Mouse (Mus musculus) cerebral cortex, adult 2 months (tissue): Measurements from ENCODE around the gene Odf3l1.

Source experiments
- WGBS: fragments of 180-500 bp; shearing (Covaris S2); methylation state at CpG from one replicate; pipeline ENCODE4 v1.1.7; 2018; 5-methylcytosine and 5-hydroxymethylcytosine counted together

Gene Odf3l1

GRCm38 (mm10) chr9:56842303-56842719 lies 22.2 kb downstream of the Odf3l1 start:
- 44% methylated on average over 3 of the region's 3 CpGs for WGBS

GRCm38 (mm10) chr9:56840721-56841120 lies 23.8 kb downstream of the Odf3l1 start:
- 77% methylated on average over 5 of the region's 5 CpGs for WGBS

GRCm38 (mm10) chr9:56835152-56835551 lies 29.3 kb downstream of the Odf3l1 start:
- WGBS: 90% methylated on average over 5 of the region's 5 CpGs

- 20% methylated on average over 6 of the region's 6 CpGs for WGBS
Measured at GRCm38 (mm10) chr9:56832900-56833299, 31.6 kb downstream of the Odf3l1 start.

- WGBS: 88% methylated on average over 3 of the region's 3 CpGs
Measured at GRCm38 (mm10) chr9:56831904-56832303, 32.6 kb downstream of the Odf3l1 start.

- WGBS: 28% methylated on average over 4 of the region's 4 CpGs
Measured at GRCm38 (mm10) chr9:56830162-56830561, 34.3 kb downstream of the Odf3l1 start.

- 88% methylated on average over 6 of the region's 6 CpGs for WGBS
Measured at GRCm38 (mm10) chr9:56828841-56829240, 35.6 kb downstream of the Odf3l1 start.

- WGBS: 48% methylated on average over 9 of the region's 9 CpGs
Measured at GRCm38 (mm10) chr9:56828146-56828545, 36.3 kb downstream of the Odf3l1 start.

GRCm38 (mm10) chr9:56825476-56826213 lies 38.8 kb downstream of the Odf3l1 start:
- 34% methylated on average over 21 of the region's 21 CpGs for WGBS

GRCm38 (mm10) chr9:56824900-56825299 lies 39.6 kb downstream of the Odf3l1 start:
- WGBS: 11% methylated on average over 3 of the region's 3 CpGs

GRCm38 (mm10) chr9:56810916-56811315 lies 53.6 kb downstream of the Odf3l1 start:
- WGBS: 63% methylated on average over 1 of the region's 1 CpGs

GRCm38 (mm10) chr9:56807990-56808389 lies 56.5 kb downstream of the Odf3l1 start:
- WGBS: 86% methylated on average over 6 of the region's 6 CpGs

- WGBS: 91% methylated on average over 7 of the region's 7 CpGs
Measured at GRCm38 (mm10) chr9:56803146-56803545, 61.3 kb downstream of the Odf3l1 start.
